Mouse (Mus musculus) lung, postnatal 0 days (tissue): ENCODE results near the gene Ints6. TPM values are rescaled to one million over a fixed set of nuclear protein-coding genes. Genes with fewer than 3 reads are reported as not detected.

ENCODE experiments used
- ATAC-seq: fragments of 200-750 bp; cut with Nextera tagmentation; 2 replicates; pipeline ENCODE4 v1.8.0; 2017; ENCODE audit warnings: moderate library complexity
- DNase-seq: peaks from one replicate; pipeline ENCODE4 v3.0.0-alpha.2; 2016; ENCODE audit warnings: low spot score
- H3K27ac ChIP-seq: fragments of 300-500 bp; sonication (generic); 2 replicates; pipeline ENCODE4 v1.5.1; 2014; ENCODE audit warnings: antibody characterized with exemption, mild to moderate bottlenecking, low read length, mixed read lengths
- H3K27me3 ChIP-seq: fragments of 300-500 bp; sonication (generic); replicated peaks from 2 replicates; pipeline ENCODE4 v1.6.1; 2014; ENCODE audit warnings: low read length, mixed read lengths; ENCODE audit not compliant: insufficient read depth
- H3K36me3 ChIP-seq: fragments of 300-500 bp; sonication (generic); 2 replicates; pipeline ENCODE4 v1.6.1; 2014; ENCODE audit warnings: low read length, mixed read lengths; ENCODE audit not compliant: insufficient read depth
- H3K4me1 ChIP-seq: fragments of 300-500 bp; sonication (generic); 2 replicates; pipeline ENCODE4 v1.6.1; 2014; ENCODE audit warnings: antibody characterized with exemption, low read depth, low read length, mixed read lengths; ENCODE audit not compliant: insufficient read depth
- H3K4me2 ChIP-seq: fragments of 300-500 bp; sonication (generic); replicated peaks from 2 replicates; pipeline ENCODE4 v1.6.1; 2014; ENCODE audit warnings: low read depth, mild to moderate bottlenecking, low read length, moderate library complexity, mixed read lengths
- H3K4me3 ChIP-seq: fragments of 300-500 bp; sonication (generic); 2 replicates; pipeline ENCODE4 v1.5.1; 2014; ENCODE audit warnings: low read depth, low read length
- H3K9ac ChIP-seq: fragments of 300-500 bp; sonication (generic); replicated peaks from 2 replicates; pipeline ENCODE4 v1.6.1; 2014; ENCODE audit warnings: low read depth, mild to moderate bottlenecking
- H3K9me3 ChIP-seq: fragments of 300-500 bp; sonication (generic); 2 replicates; pipeline ENCODE4 v1.6.1; 2016; ENCODE audit warnings: low read length, mixed read lengths
- CTCF ChIP-seq: IDR thresholded peaks from 2 replicates; pipeline ENCODE4 v1.5.1; 2016; ENCODE audit warnings: antibody characterized with exemption, mild to moderate bottlenecking
- EP300 ChIP-seq: IDR thresholded peaks from 2 replicates; pipeline ENCODE4 v1.6.1; 2016; ENCODE audit warnings: antibody characterized with exemption, mild to moderate bottlenecking, control low read depth
- WGBS: fragments of 180-500 bp; shearing (Covaris S2); extraction: QIAGEN DNeasy Blood & Tissue Kit; methylation state at CpG from one replicate; pipeline ENCODE4 v1.1.7; 2014; 5-methylcytosine and 5-hydroxymethylcytosine counted together
- polyA plus RNA-seq: library from polyadenylated mRNA; unstranded; fragments of >200 nt; fragmentation: Nextera tagmentation; extraction: Ambion mirVana; gene quantifications from 2 replicates; pipeline ENCODE4 v1.2.1, GENCODE M21; 2015

The Ints6 gene
- polyA plus RNA-seq, 1 experiment from 2014 or later, result 9.8 TPM

DNA sequence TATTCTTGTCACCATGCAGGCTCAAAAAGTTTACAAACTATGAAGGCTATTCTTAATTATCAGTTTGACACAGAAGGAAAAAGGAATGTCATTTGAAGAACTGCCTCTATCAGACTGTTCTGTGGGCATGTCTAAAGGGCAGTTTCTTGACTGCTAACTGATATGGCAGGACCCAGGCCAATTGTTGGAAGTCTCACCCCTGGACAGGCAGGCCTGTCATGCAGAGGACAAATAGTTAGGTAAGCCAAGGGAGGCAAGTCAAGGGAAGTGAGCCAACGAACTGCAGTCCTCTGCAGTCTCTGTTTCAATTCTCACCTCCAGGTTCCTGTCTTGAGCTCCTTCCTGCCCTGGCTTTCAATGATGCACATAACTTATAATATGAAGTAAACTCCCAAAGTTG, 29.1 kb downstream of the Ints6 start:
- TF ChIP-seq EP300 (no peak), CTCF (no peak)

DNA sequence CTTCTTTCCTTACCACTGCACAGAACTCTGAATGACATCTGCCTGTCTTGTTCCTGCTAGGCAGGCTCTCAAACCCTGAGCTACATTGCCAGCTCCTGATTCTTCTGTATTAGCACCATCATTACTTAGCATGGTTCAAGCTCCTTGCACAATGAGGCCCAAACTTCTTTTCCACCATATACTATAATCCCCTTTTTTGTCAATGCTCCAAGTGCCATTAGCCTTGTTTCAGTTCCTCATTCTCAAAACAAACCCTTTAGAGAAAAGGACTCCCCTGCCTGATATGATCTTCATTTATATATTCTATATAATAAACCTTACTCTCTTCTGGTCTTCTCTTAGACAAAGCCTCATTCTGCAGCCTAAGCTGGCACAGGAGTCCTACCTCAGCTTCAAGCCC, 36.4 kb downstream of the Ints6 start:
- TF ChIP-seq CTCF (no peak), EP300 (no peak)
- H3K4me1 ChIP-seq, result no peaks in the 10 kb centered on the region
- no peaks in the 10 kb centered on the region for H3K9me3 ChIP-seq
- no peak overlapping the region for H3K9ac ChIP-seq
- no peaks in the 10 kb centered on the region for H3K27me3 ChIP-seq
- no peak for DNase-seq
- ATAC-seq, result no peak
- no peak overlapping the region for H3K4me3 ChIP-seq
- no peak overlapping the region for H3K27ac ChIP-seq
- H3K4me2 ChIP-seq, result no peak overlapping the region
- no peaks in the 10 kb centered on the region for H3K36me3 ChIP-seq

More for the DNA sequence above, 29.1 kb downstream of the Ints6 start:
- Histone ChIP-seq H3K9me3 (no peaks in the 10 kb centered on the region), H3K4me2 (no peak overlapping the region), H3K36me3 (0 out of 2 replicates have a peak, but pooled peaks cover 3% of the 10 kb centered on the region), H3K9ac (no peak overlapping the region), H3K27me3 (no peaks in the 10 kb centered on the region), H3K27ac (no peak overlapping the region), H3K4me3 (no peak overlapping the region), H3K4me1 (no peaks in the 10 kb centered on the region)
- no peak for DNase-seq
- 54% methylated on average over 1 of the region's 1 CpGs for WGBS
- ATAC-seq, result no peak

DNA sequence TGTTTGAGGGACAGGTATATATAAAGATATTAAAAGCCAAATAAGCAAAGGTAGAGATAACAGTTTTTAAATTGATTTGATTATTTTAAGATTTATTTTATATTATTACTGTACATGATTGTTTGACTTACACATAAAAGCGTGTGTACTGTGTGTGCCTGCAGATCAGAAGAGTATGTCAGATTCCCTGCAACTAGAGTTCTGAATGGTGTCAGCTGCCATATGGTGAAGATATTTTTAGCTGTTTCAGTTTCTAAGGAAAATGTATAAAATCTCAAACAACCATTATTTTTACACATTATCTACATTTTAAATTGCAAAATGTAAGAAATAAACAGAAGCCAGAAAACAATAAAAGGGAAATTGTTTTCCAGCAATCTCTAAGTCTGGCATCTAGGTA, 39.3 kb downstream of the Ints6 start:
- Histone ChIP-seq H3K4me2 (no peak overlapping the region), H3K9ac (no peak overlapping the region), H3K9me3 (no peaks in the 10 kb centered on the region), H3K4me1 (no peaks in the 10 kb centered on the region), H3K4me3 (no peak overlapping the region), H3K36me3 (no peaks in the 10 kb centered on the region), H3K27me3 (no peaks in the 10 kb centered on the region), H3K27ac (no peak overlapping the region)
- no peak for DNase-seq
- WGBS, result 63% methylated on average over 1 of the region's 1 CpGs
- ATAC-seq, result no peak
- no peak for TF ChIP-seq EP300
- TF ChIP-seq CTCF, result no peak

DNA sequence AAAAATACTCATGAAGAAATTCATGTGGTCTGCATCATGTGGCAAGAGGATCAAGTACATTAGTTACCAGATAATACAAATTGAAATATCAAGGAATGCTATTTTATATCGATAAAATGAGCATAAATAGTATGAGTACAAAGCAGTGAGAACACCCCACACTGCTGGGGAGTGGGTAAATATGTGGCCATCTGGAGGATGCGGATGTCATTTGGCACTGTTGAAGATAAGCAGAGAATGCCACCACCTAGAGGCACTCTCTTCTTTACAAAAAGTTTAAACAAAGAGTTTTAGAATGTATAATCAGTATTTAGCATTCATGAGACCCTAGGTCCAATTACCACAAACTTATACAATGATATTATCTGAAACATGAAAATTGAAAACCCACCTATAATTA, 42.8 kb downstream of the Ints6 start:
- H3K36me3 ChIP-seq, result 0 out of 2 replicates have a peak, but pooled peaks cover 6% of the 10 kb centered on the region
- no peak for ATAC-seq
- WGBS, result 79% methylated on average over 2 of the region's 2 CpGs
- H3K9me3 ChIP-seq, result no peaks in the 10 kb centered on the region
- no peaks in the 10 kb centered on the region for H3K4me1 ChIP-seq
- DNase-seq, result no peak
- H3K4me3 ChIP-seq, result no peak overlapping the region
- no peak overlapping the region for H3K27ac ChIP-seq
- no peak overlapping the region for H3K4me2 ChIP-seq
- TF ChIP-seq EP300 (no peak), CTCF (no peak)
- no peaks in the 10 kb centered on the region for H3K27me3 ChIP-seq
- no peak overlapping the region for H3K9ac ChIP-seq

DNA sequence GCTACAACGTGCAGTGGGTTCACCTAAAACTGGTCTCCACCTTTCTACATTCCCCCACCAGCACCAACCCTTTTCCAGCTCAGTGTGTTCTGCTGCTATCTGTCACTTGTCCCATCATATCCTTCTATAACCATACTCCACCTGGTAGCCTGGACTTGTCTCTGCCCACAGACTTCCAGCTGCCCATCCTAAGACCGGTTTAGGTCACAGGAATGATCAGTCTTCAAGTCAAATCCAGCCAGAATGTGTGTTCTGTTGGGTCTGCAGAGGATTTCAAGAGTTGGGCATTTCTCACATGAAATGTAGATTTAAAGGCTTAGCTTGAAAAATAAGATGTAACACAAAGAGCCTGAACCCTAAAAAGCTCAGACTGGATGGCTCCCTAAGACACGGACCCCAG, 87.3 kb downstream of the Ints6 start:
- Histone ChIP-seq H3K27me3 (no peaks in the 10 kb centered on the region), H3K4me3 (no peak overlapping the region), H3K36me3 (no peaks in the 10 kb centered on the region), H3K9me3 (no peaks in the 10 kb centered on the region), H3K9ac (no peak overlapping the region), H3K4me1 (no peaks in the 10 kb centered on the region), H3K27ac (no peak overlapping the region), H3K4me2 (no peak overlapping the region)
- DNase-seq (no peak), ATAC-seq (no peak)
- TF ChIP-seq CTCF, result no peak
- no peak for TF ChIP-seq EP300
- WGBS, result 81% methylated on average over 3 of the region's 3 CpGs

DNA sequence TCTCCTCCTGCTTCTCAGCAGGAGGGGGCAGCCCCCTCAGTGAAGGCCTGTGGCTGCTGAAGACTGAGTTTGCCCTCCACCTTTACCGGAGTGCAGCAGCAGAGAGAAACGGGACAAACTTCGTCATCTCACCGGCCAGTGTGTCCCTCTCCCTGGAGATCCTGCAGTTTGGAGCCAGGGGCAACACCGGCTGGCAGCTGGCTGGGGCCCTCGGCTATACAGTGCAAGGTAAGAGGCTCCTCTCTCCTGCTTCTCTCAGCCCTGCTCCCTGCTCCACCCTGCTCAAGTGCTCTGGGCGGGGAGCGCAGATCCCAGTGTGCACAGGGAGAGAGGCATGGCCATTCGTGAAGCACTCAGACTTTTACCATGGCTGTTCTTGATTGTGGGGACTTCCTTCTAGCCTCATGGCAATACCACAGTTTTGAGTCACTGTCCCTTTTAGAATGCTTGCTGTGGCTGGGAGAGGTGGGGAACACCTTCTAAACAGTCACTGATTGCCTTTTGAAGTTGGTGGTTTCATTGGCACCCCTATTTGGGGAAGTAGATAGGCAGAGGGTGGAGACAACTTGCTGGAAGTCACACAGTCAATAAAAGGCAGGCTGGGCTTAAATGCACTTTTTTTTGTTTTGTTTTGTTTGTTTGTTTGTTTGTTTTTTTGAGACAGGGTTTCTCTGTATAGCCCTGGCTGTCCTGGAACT, 95.8 kb downstream of the Ints6 start:
- no peak overlapping the region for H3K27ac ChIP-seq
- H3K9ac ChIP-seq, result no peak overlapping the region
- no peak for DNase-seq
- ATAC-seq, result no peak
- H3K4me1 ChIP-seq, result no peaks in the 10 kb centered on the region
- no peaks in the 10 kb centered on the region for H3K36me3 ChIP-seq
- H3K4me2 ChIP-seq, result no peak overlapping the region
- no peaks in the 10 kb centered on the region for H3K9me3 ChIP-seq
- H3K4me3 ChIP-seq, result no peak overlapping the region
- 40% methylated on average over 9 of the region's 9 CpGs for WGBS
- TF ChIP-seq EP300 (no peak), CTCF (no peak)
- no peaks in the 10 kb centered on the region for H3K27me3 ChIP-seq

DNA sequence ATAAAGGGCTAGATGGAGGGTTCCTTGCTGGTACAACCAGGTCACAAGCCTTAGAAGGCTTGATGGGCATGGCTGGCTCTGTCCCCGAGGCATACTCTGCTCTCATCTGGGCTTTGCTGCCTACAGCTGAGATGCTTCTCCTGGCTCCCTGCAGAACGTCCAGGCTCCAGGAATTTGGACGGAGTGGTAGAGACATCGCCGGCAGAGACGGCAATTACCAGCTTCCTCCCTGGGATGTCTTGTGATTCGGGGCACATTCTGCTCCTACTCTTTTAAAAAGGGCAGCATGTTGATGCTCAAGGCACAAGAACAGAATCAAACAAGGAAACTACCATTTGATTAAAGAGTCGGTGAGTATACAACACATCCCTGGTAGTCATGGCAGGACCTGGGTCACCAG, 97.6 kb downstream of the Ints6 start, which contains the start of gene Serpine3:
Gene Serpine3 (plus strand): TSS at position 301 of the 400 bp plus-strand sequence.
- no peak within 1 kb of the TSS for H3K4me2 ChIP-seq
- no peak within 1 kb of the TSS for H3K4me3 ChIP-seq
- H3K27me3 ChIP-seq, result no peaks in the 10 kb centered on the region
- TF ChIP-seq CTCF (no peak), EP300 (no peak)
- no peaks in the 10 kb centered on the region for H3K36me3 ChIP-seq
- no peaks in the 10 kb centered on the region for H3K4me1 ChIP-seq
- H3K9me3 ChIP-seq, result no peaks in the 10 kb centered on the region
- ATAC-seq (no peak), DNase-seq (no peak)
- no peak within 1 kb of the TSS for H3K27ac ChIP-seq
- 67% methylated on average over 8 of the region's 8 CpGs for WGBS
- H3K9ac ChIP-seq, result no peak within 1 kb of the TSS
